14 mouse cellular contexts compared by ENCODE assay signal in genomic region chr4:57123003-57123402, GRCm38 (mm10). TPM values are rescaled to one million over a fixed set of nuclear protein-coding genes. Genes with fewer than 3 reads are reported as not detected.
DNase-seq lines count a peak whose midpoint lies in the region; ATAC-seq and TF ChIP-seq lines count a peak whose summit lies in the region.
"Had no signal": no experiment of that assay in that cellular context is flagged by ENCODE, and none has a peak within 500 bp of the region (broad histone marks: within the 10 kb centered on the region; RNA-seq: fewer than 3 reads in every experiment).

No protein-coding gene starts in this region.

- intact Hi-C loops in heart, postnatal 25 days (cut with DNase I): no loop called here

- 21% methylated on average over 11 of the region's 11 CpGs for WGBS in heart, embryonic 11.5 days (ENCODE audit: insufficient replicate concordance)
- 5% methylated on average over 11 of the region's 11 CpGs for WGBS in liver, adult 2 months
- 13% methylated on average over 11 of the region's 11 CpGs for WGBS in small intestine, adult 2 months

- TF ChIP-seq CTCF in liver, adult 2 months (IDR thresholded peaks at IDR 0.05; ENCODE audit: low read depth, low read length): no peak
- no peak for TF ChIP-seq CTCF in small intestine, adult 2 months (IDR thresholded peaks at IDR 0.05; ENCODE audit: extremely low read depth, insufficient read length, insufficient replicate concordance, low read depth, low read length)

- H3K4me2 ChIP-seq in heart, embryonic 11.5 days: peak overlapping the region; percentile 12; the same call in 1 of the 2 replicates

- no peak overlapping the region for H3K4me3 ChIP-seq in heart, embryonic 11.5 days (ENCODE audit: low read depth, low read length)
- H3K4me3 ChIP-seq in liver, adult 2 months (ENCODE audit: insufficient read depth, low read depth, low read length): no peak overlapping the region
- H3K4me3 ChIP-seq in small intestine, adult 2 months (ENCODE audit: low read depth, low read length): peak overlapping the region; percentile 19
- H3K4me3 ChIP-seq: forebrain, embryonic 10.5 days; gastrocnemius, adult 2 months had no signal

- peaks cover 3% of the 10 kb centered on the region; the same call in 1 of the 2 replicates for H3K27me3 ChIP-seq in heart, embryonic 11.5 days (ENCODE audit: control insufficient read depth, insufficient read depth, low read length)
- H3K27me3 ChIP-seq in liver, adult 2 months (ENCODE audit: control insufficient read depth, insufficient read depth, low read length): no peaks in the 10 kb centered on the region
- no peaks in the 10 kb centered on the region for H3K27me3 ChIP-seq in small intestine, adult 2 months (ENCODE audit: control insufficient read depth, insufficient read depth, low read length)

- H3K9ac ChIP-seq in heart, embryonic 11.5 days (ENCODE audit: low read depth, low read length): no peak overlapping the region
- H3K9ac ChIP-seq in liver, adult 2 months (ENCODE audit: low read depth, low read length): no peak overlapping the region; the same call in 1 of the 2 replicates

- no peak overlapping the region for H3K27ac ChIP-seq in heart, embryonic 11.5 days (ENCODE audit: low read depth, low read length)
- peak overlapping the region; percentile 56 for H3K27ac ChIP-seq in liver, adult 2 months (replicated peaks; ENCODE audit: insufficient read depth, low read depth, low read length)
- H3K27ac ChIP-seq in small intestine, adult 2 months (ENCODE audit: insufficient read depth, low read depth, low read length): peak overlapping the region; percentile 99
- H3K27ac ChIP-seq: forebrain, embryonic 10.5 days; gastrocnemius, adult 2 months had no signal

- no peaks in the 10 kb centered on the region for H3K36me3 ChIP-seq in heart, embryonic 11.5 days (ENCODE audit: control insufficient read depth, insufficient read depth, low read length)
- H3K36me3 ChIP-seq in liver, adult 2 months (ENCODE audit: control insufficient read depth, insufficient read depth, low read length): no peaks in the 10 kb centered on the region
- peaks cover 3% of the 10 kb centered on the region; the same call in 1 of the 2 replicates for H3K36me3 ChIP-seq in small intestine, adult 2 months (ENCODE audit: control insufficient read depth, insufficient read depth, low read length)
- H3K36me3 ChIP-seq: forebrain, embryonic 10.5 days had no signal

- H3K4me1 ChIP-seq in heart, embryonic 11.5 days (ENCODE audit: control insufficient read depth, insufficient read depth, low read length): peaks cover 3% of the 10 kb centered on the region; the same call in 1 of the 2 replicates
- peaks cover 26% of the 10 kb centered on the region for H3K4me1 ChIP-seq in liver, adult 2 months (ENCODE audit: control insufficient read depth, insufficient read depth, low read length)
- H3K4me1 ChIP-seq in small intestine, adult 2 months (ENCODE audit: control insufficient read depth, insufficient read depth, insufficient read length, low read length): peaks cover 44% of the 10 kb centered on the region

- no peak for ATAC-seq in heart, embryonic 11.5 days (replicated peaks; ENCODE audit: insufficient number of reproducible peaks, low FRiP score, low TSS enrichment)

- no peak for TF ChIP-seq POLR2A in liver, adult 2 months (IDR thresholded peaks at IDR 0.05; ENCODE audit: extremely low read depth, insufficient read depth, low read length)
- TF ChIP-seq POLR2A in small intestine, adult 2 months (IDR thresholded peaks at IDR 0.05; ENCODE audit: low read depth, low read length): no peak

- H3K9me3 ChIP-seq in heart, embryonic 11.5 days (replicated peaks; ENCODE audit: control insufficient read depth, low read length): no peaks in the 10 kb centered on the region
- H3K9me3 ChIP-seq: forebrain, embryonic 10.5 days had no signal

- DNase-seq in heart, postnatal 25 days (ENCODE audit: low spot score): no peak
- peak; percentile 65 for DNase-seq in liver, adult 2 months (ENCODE audit: extremely low read depth, low read depth, low spot score)
- DNase-seq in liver: no peak
- peak; percentile 7 to 48 for DNase-seq in kidney, postnatal 25 days
- no peak for DNase-seq in embryo, embryonic 11 days
- no peak for DNase-seq in gastrocnemius, adult 8-10 months (ENCODE audit: low spot score in 2 of 2)
- DNase-seq: B cell, adult 2 months; gastrocnemius, adult 2 months; left cerebral cortex, postnatal 4 days; right cerebral cortex, postnatal 25 days had no signal

- peaks cover 43% of the 10 kb centered on the region; the same call in 1 of the 2 replicates for H3K79me2 ChIP-seq in liver, adult 2 months (ENCODE audit: control insufficient read depth, insufficient read depth, low read length)

RNA-seq across cellular contexts. Expression of gene Epb41l4b, which starts 20.2 kb away (rescaled TPM):
- 0.51 and 0.67 TPM in 2 replicates for polyA plus RNA-seq in heart, embryonic 11.5 days (2014; fragmentation: Nextera tagmentation; extraction: Ambion mirVana)
- 1 to 10 TPM; 3.1 to 3.4 TPM for total RNA-seq in heart, postnatal 25 days (2021)
- total RNA-seq in liver, adult 2 months (2014; rRNA removed): 44.7 and 46.3 TPM in 2 replicates
- polyA plus RNA-seq in liver, adult 2 months (2012; rRNA removed): 33.9 and 36.5 TPM in 2 replicates
- polyA plus RNA-seq in small intestine, adult 2 months (2012; rRNA removed): 32.6 and 81.4 TPM in 2 replicates
- total RNA-seq in gastrocnemius, adult 8-10 months (2022): 1 to 10 TPM; 3.6 to 7.4 (median 5.8) TPM
- total RNA-seq: MEL had no signal

Comparison
In these comparisons a context has a peak if more than half of its experiments do, and no peak if none do; other contexts are left out.
1. DNase-seq: peak in liver, adult 2 months (single experiment) and kidney, postnatal 25 days (2 of 2); none in heart, postnatal 25 days (single experiment), liver (single experiment), embryo, embryonic 11 days (single experiment) and gastrocnemius, adult 8-10 months (0 of 2).